Mouse (Mus musculus): ENCODE data around the gene Apoc4.
A peak's percentile ranks its signal among the peaks of the same experiment; 100 is the strongest.

Gene Apoc4

GRCm38 (mm10) chr7:19681202-19681694 lies at the start of gene Apoc4, which contains the start of gene Gm44805:
Gene Apoc4, minus strand, starts transcription at chr7:19681479.
Gene Gm44805, minus strand, starts transcription at chr7:19681423.
- no peak for DNase-seq (ENCODE audit: low read depth, low spot score)

- DNase-seq (ENCODE audit: low read depth, low spot score) = no peak
Observed at GRCm38 (mm10) chr7:19726541-19726940, 45.3 kb upstream of the Apoc4 start.

- no peak for DNase-seq (ENCODE audit: low read depth, low spot score)
Observed at GRCm38 (mm10) chr7:19724167-19724566, 42.9 kb upstream of the Apoc4 start.

GRCm38 (mm10) chr7:19722754-19723195 lies 41.5 kb upstream of the Apoc4 start:
- DNase-seq (ENCODE audit: low read depth, low spot score) = no peak

DNA sequence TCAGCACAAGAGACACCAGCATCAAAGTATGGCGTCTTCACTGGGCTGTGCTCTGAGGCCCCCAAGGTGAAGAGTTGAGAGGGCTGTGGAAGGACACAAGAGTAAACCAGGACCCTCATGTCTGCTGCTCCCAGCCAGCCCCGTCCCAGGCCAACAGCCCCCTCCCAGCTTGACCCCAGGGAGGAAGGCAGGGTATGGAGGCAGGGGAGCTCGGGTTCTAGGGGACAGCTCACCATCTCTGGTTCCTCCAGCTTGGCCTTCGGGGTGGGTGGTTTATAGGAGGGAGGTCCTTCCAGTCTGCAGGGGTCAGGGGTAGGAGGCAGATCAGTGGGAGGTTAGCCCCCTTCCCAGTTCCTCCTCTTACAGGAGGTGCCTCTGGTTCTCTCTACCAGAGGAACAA lies 37.9 kb upstream of the Apoc4 start:
- no peak for DNase-seq (ENCODE audit: low read depth, low spot score)

DNA sequence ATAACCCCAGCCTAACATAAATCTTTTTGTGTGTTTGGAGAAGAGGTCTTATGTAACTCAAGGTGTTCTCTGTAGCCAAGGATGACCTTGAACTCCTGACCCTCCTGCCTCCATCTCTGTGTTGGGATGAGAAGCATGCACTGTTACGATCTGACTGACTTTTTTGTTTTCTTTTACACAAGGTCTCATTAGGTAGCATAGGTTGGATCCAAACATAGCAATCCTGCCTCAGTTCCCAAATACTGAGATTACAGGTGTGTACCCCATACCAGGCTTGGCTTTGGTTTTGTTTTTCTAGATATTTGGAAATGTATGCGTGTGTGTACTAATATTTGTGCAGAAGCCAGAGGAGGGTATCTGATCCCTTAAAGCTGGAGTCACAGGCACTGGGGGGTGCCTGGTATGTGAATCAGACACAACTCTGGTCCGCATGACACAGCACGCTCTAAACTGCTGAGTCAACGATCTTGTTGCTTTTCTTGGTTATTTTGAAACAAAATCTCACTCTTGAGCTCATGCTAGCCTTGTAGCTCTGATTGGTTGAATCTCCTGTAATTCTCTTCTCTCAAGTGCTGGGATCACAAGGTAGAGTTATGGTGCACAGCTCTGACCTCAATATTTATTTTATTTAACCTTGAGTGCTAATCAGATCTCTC lies 37.1 kb upstream of the Apoc4 start:
- DNase-seq (ENCODE audit: low read depth, low spot score) = no peak

DNA sequence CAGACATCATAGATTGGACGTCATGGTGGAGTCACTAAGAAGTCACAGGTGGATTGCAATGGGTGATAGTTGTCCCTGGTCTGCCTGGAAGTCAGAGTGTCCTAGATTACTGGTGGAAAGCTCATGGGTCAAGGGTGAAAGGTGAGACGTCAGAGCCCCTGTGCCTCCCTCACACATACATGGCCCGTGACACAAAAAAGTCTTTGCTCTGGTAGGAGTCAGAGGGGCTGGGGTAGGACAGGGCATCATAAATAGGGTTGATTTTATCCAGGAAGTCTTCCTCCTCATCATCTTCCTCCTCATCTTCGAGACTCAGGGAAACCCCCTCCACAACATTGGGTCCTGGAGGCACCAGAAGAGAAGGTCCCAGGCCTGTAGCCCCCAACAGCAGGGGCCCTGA lies 36.1 kb upstream of the Apoc4 start:
- no peak for DNase-seq (ENCODE audit: low read depth, low spot score)

- DNase-seq (ENCODE audit: low read depth, low spot score) = no peak
Observed at GRCm38 (mm10) chr7:19716822-19717221, 35.5 kb upstream of the Apoc4 start.

GRCm38 (mm10) chr7:19716055-19716682 lies 34.9 kb upstream of the Apoc4 start:
- no peak for DNase-seq (ENCODE audit: low read depth, low spot score)

- peak; percentile 100 for DNase-seq (ENCODE audit: low read depth, low spot score)
Observed at GRCm38 (mm10) chr7:19715239-19716054, 34.2 kb upstream of the Apoc4 start, which contains the start of gene Tomm40. Gene Tomm40, minus strand, starts transcription at chr7:19715438.

DNA sequence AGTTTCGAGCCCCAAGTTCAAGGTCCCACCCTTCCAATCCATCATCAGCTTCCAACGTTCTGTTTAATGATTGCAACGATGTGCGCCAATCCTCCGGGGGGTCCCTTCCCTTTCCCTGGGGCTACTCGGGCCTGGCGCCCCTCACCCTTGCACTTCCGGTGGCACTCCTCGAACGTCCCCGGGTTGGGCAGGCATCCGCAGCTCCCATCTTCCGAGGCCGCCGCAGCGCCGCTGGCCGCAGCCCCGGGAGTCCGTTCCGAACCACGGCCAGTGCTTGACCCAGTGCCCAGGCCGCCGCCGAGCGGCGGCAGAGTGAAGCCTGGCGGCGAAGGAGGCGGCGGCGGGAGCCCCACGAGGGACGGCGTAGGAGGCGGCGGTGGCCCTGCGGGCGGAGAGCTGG lies 33.6 kb upstream of the Apoc4 start:
- DNase-seq (ENCODE audit: low read depth, low spot score) = no peak

- DNase-seq (ENCODE audit: low read depth, low spot score) = no peak
Observed at GRCm38 (mm10) chr7:19713598-19713997, 32.3 kb upstream of the Apoc4 start.

DNA sequence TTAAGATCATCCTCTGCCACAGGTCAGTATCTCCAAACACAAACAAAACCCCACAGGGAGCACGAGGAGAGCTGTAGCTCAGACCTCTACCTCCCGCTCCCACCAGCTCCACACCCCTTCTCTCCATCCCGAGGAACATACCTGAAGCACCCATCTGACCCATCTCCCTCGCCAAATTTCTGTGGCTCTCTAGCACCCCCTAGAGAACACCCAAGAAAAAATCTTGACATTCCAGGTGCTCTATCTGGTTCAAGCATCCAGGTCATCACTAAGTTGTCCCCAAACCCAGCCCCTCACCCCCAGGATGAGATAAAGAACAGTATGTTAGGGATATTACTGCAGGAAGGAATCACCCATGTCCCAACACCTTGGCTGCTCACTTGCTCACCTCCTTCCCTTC lies 31.9 kb upstream of the Apoc4 start:
- DNase-seq (ENCODE audit: low read depth, low spot score) = no peak

GRCm38 (mm10) chr7:19712414-19712813 lies 31.1 kb upstream of the Apoc4 start:
- DNase-seq (ENCODE audit: low read depth, low spot score) = no peak

GRCm38 (mm10) chr7:19710650-19711049 lies 29.4 kb upstream of the Apoc4 start:
- DNase-seq (ENCODE audit: low read depth, low spot score) = no peak

DNA sequence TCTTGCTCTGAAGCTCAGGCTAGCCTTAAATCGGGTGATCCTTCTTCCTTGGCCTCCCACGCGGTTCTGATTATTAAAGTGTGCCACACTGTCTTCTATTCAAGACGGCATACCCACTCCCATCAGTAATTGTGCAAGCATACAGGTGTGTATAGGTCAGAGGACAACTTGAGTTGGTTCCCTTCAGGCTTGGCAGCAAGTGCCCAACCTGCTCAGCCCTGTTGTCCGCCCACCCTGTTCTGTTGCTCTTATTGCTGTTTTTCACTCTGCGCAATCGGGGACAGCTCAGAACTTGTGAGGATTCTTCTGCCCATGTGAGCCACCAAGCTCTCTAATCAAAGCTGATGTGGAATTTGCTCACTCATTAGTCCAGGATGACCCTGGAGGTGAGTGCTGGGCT lies 24.0 kb upstream of the Apoc4 start:
- no peak for DNase-seq (ENCODE audit: low read depth, low spot score)

- no peak for DNase-seq (ENCODE audit: low read depth, low spot score)
Observed at GRCm38 (mm10) chr7:19704475-19704874, 23.2 kb upstream of the Apoc4 start.

DNA sequence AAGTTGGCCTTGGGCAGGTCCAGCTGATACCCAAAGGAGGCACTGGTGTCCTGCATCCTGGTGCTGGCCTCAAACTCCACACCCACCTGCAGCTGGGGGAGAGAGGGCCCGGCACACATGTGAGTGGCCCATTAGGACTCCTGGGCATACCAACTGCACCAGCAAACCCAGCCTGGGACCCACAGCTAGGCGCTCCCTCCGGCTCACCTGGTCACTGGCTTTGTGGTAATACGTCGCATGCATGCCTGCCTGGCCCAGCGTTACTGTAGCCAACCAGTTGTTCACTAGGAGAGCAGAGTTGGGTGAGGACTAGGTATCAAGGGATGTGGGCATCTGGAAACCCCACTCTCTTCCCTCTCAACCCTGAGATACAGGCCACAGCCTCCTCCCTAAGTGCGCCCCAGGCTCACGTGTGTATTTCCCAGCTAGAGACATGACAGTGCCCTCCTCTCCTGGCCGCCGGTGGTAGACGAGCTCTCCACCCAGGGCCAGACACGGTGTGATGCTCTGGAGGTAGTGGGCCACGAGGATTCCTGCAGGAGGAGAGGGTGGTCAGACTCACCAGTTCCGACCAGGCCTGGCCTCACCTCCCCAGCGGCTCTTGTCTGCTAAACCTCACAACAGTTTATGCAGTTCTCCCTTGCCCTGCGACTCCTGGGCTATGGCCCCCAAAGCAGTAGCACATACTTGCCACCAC lies 21.7 kb upstream of the Apoc4 start:
- no peak for DNase-seq (ENCODE audit: low read depth, low spot score)

- DNase-seq (ENCODE audit: low read depth, low spot score) = peak; percentile 56
Observed at GRCm38 (mm10) chr7:19701069-19701761, 19.9 kb upstream of the Apoc4 start.

DNA sequence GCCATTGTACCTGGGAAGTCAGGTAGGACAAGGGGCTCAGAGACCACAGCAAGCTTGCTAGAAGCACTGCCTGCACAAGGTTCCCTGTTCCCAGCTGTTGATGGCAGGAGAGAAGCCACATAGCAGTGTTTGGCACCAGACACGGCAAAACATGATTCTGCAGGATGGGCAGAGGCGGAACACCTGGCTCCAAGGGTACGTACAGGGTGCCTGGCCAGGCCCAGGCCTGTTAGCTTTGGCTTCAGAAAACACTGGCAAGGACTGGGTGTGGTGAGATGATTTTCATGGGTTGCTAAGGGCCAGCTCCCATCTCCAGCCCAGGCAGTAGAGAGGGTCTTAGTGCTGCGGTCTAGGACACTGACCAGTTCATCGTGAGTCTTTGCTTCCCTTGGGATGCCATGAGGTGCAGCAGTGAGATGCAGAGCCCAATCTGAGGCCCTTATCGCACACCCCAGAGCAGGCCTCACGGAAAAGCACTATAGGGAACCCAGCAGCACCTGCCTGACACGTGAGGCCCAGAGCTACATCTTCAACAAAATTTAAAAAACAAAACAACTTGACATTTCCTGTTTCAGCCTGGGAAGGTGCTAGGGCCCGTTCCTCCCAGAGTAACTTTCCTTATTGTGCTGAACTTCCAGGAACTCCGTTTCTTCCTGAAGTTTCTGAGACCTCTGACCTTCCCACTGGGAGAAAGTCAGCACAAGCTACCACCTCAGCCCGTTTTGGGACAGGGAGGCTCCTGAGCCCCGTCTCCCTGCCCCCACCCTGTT lies 19.2 kb upstream of the Apoc4 start:
- DNase-seq (ENCODE audit: low read depth, low spot score) = no peak

Measured in retina, postnatal 7 days (tissue).